Mouse (Mus musculus): Measurements from ENCODE around the gene Lhx8. TPM values are rescaled to one million over a fixed set of nuclear protein-coding genes. Genes with fewer than 3 reads are reported as not detected.

The Lhx8 gene
- total and polyA plus RNA-seq, 3 experiments, result 0.29 TPM; not detected in 2

- peaks cover 2% of the 10 kb centered on the region; the same call in 1 of the 2 replicates for H3K4me1 ChIP-seq (ENCODE audit: control insufficient read depth, insufficient read depth, low read length)
- H3K4me3 ChIP-seq, result peak overlapping the region; percentile 31; the same call in 1 of the 2 replicates
- H3K27me3 ChIP-seq (ENCODE audit: control insufficient read depth, insufficient read depth, low read length), result peaks cover 45% of the 10 kb centered on the region
- no peaks in the 10 kb centered on the region for H3K79me2 ChIP-seq (replicated peaks; ENCODE audit: control insufficient read depth, insufficient read depth, low read length)
- H3K36me3 ChIP-seq (ENCODE audit: control insufficient read depth, insufficient read depth, low read length), result no peaks in the 10 kb centered on the region
- H3K9ac ChIP-seq (ENCODE audit: low read depth, low read length), result no peak overlapping the region
- intact Hi-C loops (cut with DNase I), result no loop called here
- 3% methylated on average over 20 of the region's 20 CpGs for WGBS
- H3K27ac ChIP-seq, result no peak overlapping the region
- no peak for TF ChIP-seq CTCF (IDR thresholded peaks at IDR 0.05)
- peak in 1 of 2 experiments; percentile 41 for DNase-seq
Observed at GRCm38 (mm10) chr3:154332213-154332530, 1.7 kb upstream of the Lhx8 start.

GRCm38 (mm10) chr3:154331506-154332212, 1.2 kb upstream of the Lhx8 start:
- H3K4me1 ChIP-seq (ENCODE audit: control insufficient read depth, insufficient read depth, low read length), result peaks cover 2% of the 10 kb centered on the region; the same call in 1 of the 2 replicates
- H3K9ac ChIP-seq (ENCODE audit: low read depth, low read length), result no peak overlapping the region
- 7% methylated on average over 21 of the region's 21 CpGs for WGBS
- no peaks in the 10 kb centered on the region for H3K36me3 ChIP-seq (ENCODE audit: control insufficient read depth, insufficient read depth, low read length)
- TF ChIP-seq CTCF (IDR thresholded peaks at IDR 0.05) (no peak), EP300 (IDR thresholded peaks at IDR 0.05; ENCODE audit: insufficient read depth, low read depth, low read length) (no peak)
- intact Hi-C loops (cut with DNase I), result no loop called here
- peaks cover 45% of the 10 kb centered on the region for H3K27me3 ChIP-seq (ENCODE audit: control insufficient read depth, insufficient read depth, low read length)
- no peak for DNase-seq
- no peak overlapping the region for H3K27ac ChIP-seq
- H3K79me2 ChIP-seq (replicated peaks; ENCODE audit: control insufficient read depth, insufficient read depth, low read length), result no peaks in the 10 kb centered on the region
- peak overlapping the region; percentile 31; the same call in 1 of the 2 replicates for H3K4me3 ChIP-seq

- intact Hi-C loops (cut with DNase I), result no loop called here
Observed at GRCm38 (mm10) chr3:154331003-154331340, 513 bp upstream of the Lhx8 start.

GRCm38 (mm10) chr3:154329323-154330180, 907 bp downstream of the Lhx8 start:
- intact Hi-C loops (cut with DNase I), result loop anchor here (5.0 kb wide), 1 partner anchor 243 kb away; no protein-coding TSS in a partner anchor

More at GRCm38 (mm10) chr3:154331003-154331340, 513 bp upstream of the Lhx8 start:
- H3K9ac ChIP-seq (ENCODE audit: low read depth, low read length), result no peak overlapping the region
- no peak overlapping the region for H3K27ac ChIP-seq
- no peaks in the 10 kb centered on the region for H3K36me3 ChIP-seq (ENCODE audit: control insufficient read depth, insufficient read depth, low read length)
- TF ChIP-seq POLR2A (IDR thresholded peaks at IDR 0.05; ENCODE audit: insufficient read depth, low read depth, low read length), result no peak
- TF ChIP-seq EP300 (IDR thresholded peaks at IDR 0.05; ENCODE audit: insufficient read depth, low read depth, low read length), result no peak
- no peak for TF ChIP-seq CTCF (IDR thresholded peaks at IDR 0.05)
- H3K4me3 ChIP-seq, result no peak overlapping the region
- 3% methylated on average over 10 of the region's 10 CpGs for WGBS
- DNase-seq, result no peak
- H3K27me3 ChIP-seq (ENCODE audit: control insufficient read depth, insufficient read depth, low read length), result peaks cover 45% of the 10 kb centered on the region
- peaks cover 2% of the 10 kb centered on the region; the same call in 1 of the 2 replicates for H3K4me1 ChIP-seq (ENCODE audit: control insufficient read depth, insufficient read depth, low read length)
- no peaks in the 10 kb centered on the region for H3K79me2 ChIP-seq (replicated peaks; ENCODE audit: control insufficient read depth, insufficient read depth, low read length)

GRCm38 (mm10) chr3:154328721-154329322, 1.6 kb downstream of the Lhx8 start:
- Histone ChIP-seq H3K79me2 (replicated peaks; ENCODE audit: control insufficient read depth, insufficient read depth, low read length) (no peaks in the 10 kb centered on the region), H3K9ac (ENCODE audit: low read depth, low read length) (no peak overlapping the region), H3K4me3 (no peak overlapping the region), H3K36me3 (ENCODE audit: control insufficient read depth, insufficient read depth, low read length) (no peaks in the 10 kb centered on the region), H3K27ac (no peak overlapping the region), H3K27me3 (ENCODE audit: control insufficient read depth, insufficient read depth, low read length) (peaks cover 38% of the 10 kb centered on the region), H3K4me1 (ENCODE audit: control insufficient read depth, insufficient read depth, low read length) (peaks cover 2% of the 10 kb centered on the region; the same call in 1 of the 2 replicates)
- intact Hi-C loops (cut with DNase I), result loop anchor here (5.0 kb wide), 1 partner anchor 243 kb away; no protein-coding TSS in a partner anchor
- DNase-seq, result no peak
- WGBS, result 3% methylated on average over 22 of the region's 22 CpGs
- TF ChIP-seq CTCF (IDR thresholded peaks at IDR 0.05) (no peak), EP300 (IDR thresholded peaks at IDR 0.05; ENCODE audit: insufficient read depth, low read depth, low read length) (no peak), POLR2A (IDR thresholded peaks at IDR 0.05; ENCODE audit: insufficient read depth, low read depth, low read length) (no peak)

More at GRCm38 (mm10) chr3:154329323-154330180, 907 bp downstream of the Lhx8 start:
- DNase-seq, result peak; percentile 37 to 63
- no peak for TF ChIP-seq EP300 (IDR thresholded peaks at IDR 0.05; ENCODE audit: insufficient read depth, low read depth, low read length)
- no peak for TF ChIP-seq POLR2A (IDR thresholded peaks at IDR 0.05; ENCODE audit: insufficient read depth, low read depth, low read length)
- TF ChIP-seq CTCF (IDR thresholded peaks at IDR 0.05), result no peak
- peaks cover 41% of the 10 kb centered on the region for H3K27me3 ChIP-seq (ENCODE audit: control insufficient read depth, insufficient read depth, low read length)
- H3K4me1 ChIP-seq (ENCODE audit: control insufficient read depth, insufficient read depth, low read length), result peaks cover 2% of the 10 kb centered on the region; the same call in 1 of the 2 replicates
- no peak overlapping the region for H3K27ac ChIP-seq
- no peaks in the 10 kb centered on the region for H3K79me2 ChIP-seq (replicated peaks; ENCODE audit: control insufficient read depth, insufficient read depth, low read length)
- WGBS, result 4% methylated on average over 54 of the region's 54 CpGs
- no peak overlapping the region for H3K9ac ChIP-seq (ENCODE audit: low read depth, low read length)
- H3K4me3 ChIP-seq, result no peak overlapping the region
- no peaks in the 10 kb centered on the region for H3K36me3 ChIP-seq (ENCODE audit: control insufficient read depth, insufficient read depth, low read length)

Measured in heart, adult 2 months (tissue).